Mouse (Mus musculus) brain, embryonic 14.5 days (tissue): ENCODE results near the gene 4930590J08Rik. TPM values are rescaled to one million over a fixed set of nuclear protein-coding genes. Genes with fewer than 3 reads are reported as not detected.
"Not testable (repeated sequence)": the region's sequence is repeated elsewhere in the genome, so short reads cannot be mapped to it uniquely, and the experiment has no call there.

ENCODE experiments used
- DNase-seq: peaks from one replicate; pipeline ENCODE4 v3.0.0-alpha.2; 2011; ENCODE audit warnings: low read depth
- CTCF ChIP-seq: fragments of 200-500 bp; IDR thresholded peaks from 2 replicates; pipeline ENCODE4 v1.5.1; 2012; ENCODE audit warnings: inconsistent platforms, mild to moderate bottlenecking, moderate library complexity, borderline replicate concordance; ENCODE audit not compliant: insufficient read depth, insufficient read length; ENCODE audit errors: extremely low read depth
- POLR2A ChIP-seq: fragments of 200-500 bp; IDR thresholded peaks from 2 replicates; pipeline ENCODE4 v1.6.1; 2012; ENCODE audit warnings: mild to moderate bottlenecking, inconsistent platforms, borderline replicate concordance; ENCODE audit not compliant: poor library complexity, insufficient read depth, insufficient read length, severe bottlenecking; ENCODE audit errors: extremely low read depth
- polyA plus RNA-seq: library from polyadenylated mRNA; depleted of rRNA; stranded (reverse); fragments of >200 nt; gene quantifications from 2 replicates; pipeline ENCODE4 v1.2.3, GENCODE M21; 2012

The 4930590J08Rik gene
- polyA plus RNA-seq, 1 experiment: 4.4 TPM

GRCm38 (mm10) chr6:91896783-91897182, 5.8 kb upstream of the 4930590J08Rik start:
- TF ChIP-seq POLR2A: no peak
- no peak for TF ChIP-seq CTCF
- no peak for DNase-seq

GRCm38 (mm10) chr6:91901505-91901904, 1.1 kb upstream of the 4930590J08Rik start:
- TF ChIP-seq CTCF (peak; percentile 89), POLR2A (no peak)

GRCm38 (mm10) chr6:91914011-91914410, 11.4 kb downstream of the 4930590J08Rik start:
- TF ChIP-seq CTCF (no peak), POLR2A (no peak)
- DNase-seq: no peak

More at GRCm38 (mm10) chr6:91901505-91901904, 1.1 kb upstream of the 4930590J08Rik start:
- peak; percentile 92 for DNase-seq

GRCm38 (mm10) chr6:91917286-91917685, 14.7 kb downstream of the 4930590J08Rik start:
- TF ChIP-seq CTCF: no peak
- no peak for TF ChIP-seq POLR2A
- DNase-seq: no peak

- no peak for TF ChIP-seq CTCF
- TF ChIP-seq POLR2A: no peak
- no peak for DNase-seq
Measured at GRCm38 (mm10) chr6:91917716-91918115, 15.1 kb downstream of the 4930590J08Rik start.

- peak; percentile 6 for DNase-seq
- TF ChIP-seq CTCF (no peak), POLR2A (no peak)
Measured at GRCm38 (mm10) chr6:91931231-91931630, 28.6 kb downstream of the 4930590J08Rik start.

- no peak for DNase-seq
- no peak for TF ChIP-seq POLR2A
- TF ChIP-seq CTCF: peak; percentile 23; the same call in 1 of the 2 replicates
Measured at GRCm38 (mm10) chr6:91938491-91938890, 35.9 kb downstream of the 4930590J08Rik start.

- TF ChIP-seq CTCF (no peak), POLR2A (no peak)
- peak; percentile 55 for DNase-seq
Measured at GRCm38 (mm10) chr6:91948426-91948825, 45.8 kb downstream of the 4930590J08Rik start.

GRCm38 (mm10) chr6:91958015-91958414, 55.4 kb downstream of the 4930590J08Rik start:
- DNase-seq: not testable (repeated sequence)

- DNase-seq: no peak
- TF ChIP-seq POLR2A: no peak
- no peak for TF ChIP-seq CTCF
Measured at GRCm38 (mm10) chr6:91960028-91960811, 57.6 kb downstream of the 4930590J08Rik start.

- DNase-seq: peak; percentile 13
- TF ChIP-seq CTCF (no peak), POLR2A (no peak)
Measured at GRCm38 (mm10) chr6:91963429-91963828, 60.8 kb downstream of the 4930590J08Rik start.

GRCm38 (mm10) chr6:91965060-91965459, 62.5 kb downstream of the 4930590J08Rik start:
- DNase-seq: no peak
- TF ChIP-seq POLR2A: no peak
- no peak for TF ChIP-seq CTCF

GRCm38 (mm10) chr6:91966006-91966405, 63.4 kb downstream of the 4930590J08Rik start:
- TF ChIP-seq CTCF (peak; percentile 8; the same call in 1 of the 2 replicates), POLR2A (no peak)
- DNase-seq: no peak

- TF ChIP-seq POLR2A (no peak), CTCF (no peak)
- DNase-seq: peak; percentile 53
Measured at GRCm38 (mm10) chr6:91972201-91972646, 69.6 kb downstream of the 4930590J08Rik start.

GRCm38 (mm10) chr6:91973972-91974371, 71.4 kb downstream of the 4930590J08Rik start:
- no peak for TF ChIP-seq POLR2A
- TF ChIP-seq CTCF: no peak

More at GRCm38 (mm10) chr6:91973972-91974371, 71.4 kb downstream of the 4930590J08Rik start:
- no peak for DNase-seq
